23 mouse cellular contexts compared by ENCODE assay signal in genomic region chr3:83633032-83633431, GRCm38 (mm10).
"Had no signal": no experiment of that assay in that cellular context is flagged by ENCODE, and none has a peak within 500 bp of the region (broad histone marks: within the 10 kb centered on the region; RNA-seq: fewer than 3 reads in every experiment).

No protein-coding gene starts in this region.

- H3K27me3 ChIP-seq: limb, embryonic 13.5 days; liver, embryonic 12.5 days; liver, embryonic 15.5 days; lung, embryonic 15.5 days; megakaryocyte, embryonic 14.5 days; stomach, embryonic 15.5 days had no signal

- H3K4me2 ChIP-seq: limb, embryonic 13.5 days; liver, embryonic 12.5 days; liver, embryonic 15.5 days; lung, embryonic 15.5 days; midbrain, embryonic 11.5 days; stomach, embryonic 15.5 days had no signal

- DNase-seq: kidney, adult 18-20 months; kidney, adult 9 months; kidney, postnatal 14 days; kidney, postnatal 4 days; layer of hippocampus, adult 9-11 months; liver; lung, adult 18-20 months; lung, postnatal 10 days; lung, postnatal 36 days; midbrain, embryonic 14.5 days; right cerebral cortex, postnatal 25 days; spleen, adult 18-20 months; thymus, postnatal 25 days had no signal

- ATAC-seq: inflammation-experienced regulatory T-cells, adult 6 months; intestine, embryonic 16.5 days; liver, embryonic 12.5 days had no signal

- H3K36me3 ChIP-seq: limb, embryonic 13.5 days; liver, embryonic 12.5 days; liver, embryonic 15.5 days; lung, embryonic 15.5 days; stomach, embryonic 15.5 days had no signal

- H3K4me1 ChIP-seq: liver, embryonic 12.5 days; liver, embryonic 15.5 days; lung, embryonic 15.5 days; megakaryocyte, embryonic 14.5 days; stomach, embryonic 15.5 days had no signal

- H3K9ac ChIP-seq: limb, embryonic 13.5 days; liver, embryonic 12.5 days; liver, embryonic 15.5 days; lung, embryonic 15.5 days; stomach, embryonic 15.5 days had no signal

- H3K9me3 ChIP-seq: limb, embryonic 13.5 days; liver, embryonic 12.5 days; liver, embryonic 15.5 days; lung, embryonic 15.5 days; stomach, embryonic 15.5 days had no signal

- H3K27ac ChIP-seq: layer of hippocampus, adult 2 months; limb, embryonic 13.5 days; liver, embryonic 12.5 days; liver, embryonic 15.5 days; lung, embryonic 15.5 days; stomach, embryonic 15.5 days had no signal

- H3K4me3 ChIP-seq: layer of hippocampus, adult 2 months; limb, embryonic 13.5 days; liver, embryonic 12.5 days; liver, embryonic 15.5 days; lung, embryonic 15.5 days; megakaryocyte, embryonic 14.5 days; stomach, embryonic 15.5 days had no signal
